Mouse (Mus musculus): ENCODE results near the gene Glcci1.

Gene Glcci1

DNA sequence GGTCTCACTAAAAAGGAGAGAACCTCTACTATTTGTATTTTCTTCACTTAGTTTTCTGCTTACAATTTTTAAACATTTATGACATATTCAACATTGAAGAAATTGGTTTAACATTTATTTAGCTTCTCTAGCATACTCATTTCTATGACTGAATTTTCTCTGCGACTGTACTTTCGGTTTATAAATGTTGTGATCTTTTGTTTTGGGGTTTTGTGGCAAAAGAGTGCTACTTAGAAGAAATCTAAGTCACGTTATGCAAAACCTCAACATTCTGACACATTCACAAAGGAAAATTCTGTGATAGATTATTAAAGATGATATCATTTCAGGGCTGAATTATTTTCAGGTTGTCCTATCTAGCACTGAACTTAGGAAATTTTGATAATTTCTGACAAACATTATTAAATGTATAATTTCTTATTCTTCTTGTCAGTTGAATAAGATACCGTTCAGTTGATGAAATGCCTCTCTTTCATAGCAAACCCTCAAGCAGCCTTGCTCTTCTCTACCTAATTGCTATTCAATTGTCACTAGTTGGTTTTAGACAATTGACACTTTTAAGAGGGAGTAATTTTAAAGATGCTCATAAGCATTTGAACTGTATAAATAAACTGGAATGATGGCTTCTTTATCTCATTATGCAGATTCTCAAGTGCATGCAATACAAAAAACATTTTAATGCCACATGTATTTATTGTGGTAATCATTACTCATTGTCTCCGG is 47.6 kb downstream of the Glcci1 start:
- DNase-seq, result no peak

DNA sequence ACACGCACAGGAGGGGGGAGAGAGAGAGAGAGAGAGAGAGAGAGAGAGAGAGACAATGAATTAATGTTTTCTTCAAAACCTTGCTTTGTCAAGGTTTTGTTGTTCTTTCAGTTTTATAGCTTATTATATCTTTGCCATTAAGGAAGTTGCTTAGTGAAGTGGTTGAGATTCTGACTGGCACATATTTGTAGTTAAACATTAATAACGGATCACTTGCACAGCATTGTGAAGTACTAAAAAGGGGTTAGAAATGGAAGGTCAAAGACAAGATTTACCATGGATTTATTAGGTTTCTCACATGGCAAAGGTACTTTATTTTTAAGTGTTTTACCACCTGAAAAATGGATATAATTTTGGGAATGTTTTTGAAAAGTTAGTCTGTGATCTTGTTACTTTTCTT is 51.3 kb downstream of the Glcci1 start:
- no peak for DNase-seq

DNA sequence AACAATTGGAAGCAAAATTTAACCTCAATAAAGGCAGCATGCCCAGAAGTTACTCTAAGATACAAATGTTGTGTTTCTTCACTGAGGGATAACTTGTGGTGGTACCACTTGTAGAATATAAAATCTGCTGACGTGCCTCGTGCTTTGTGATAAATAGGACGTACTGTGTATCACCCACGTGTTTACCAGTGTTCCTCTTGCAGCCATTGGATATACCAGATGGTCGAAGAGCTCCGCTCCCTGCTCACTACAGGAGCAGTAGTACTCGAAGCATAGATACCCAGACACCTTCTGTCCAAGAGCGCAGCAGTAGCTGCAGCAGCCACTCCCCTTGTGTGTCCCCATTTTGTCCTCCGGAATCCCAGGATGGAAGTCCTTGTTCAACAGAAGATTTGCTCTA is 73.0 kb downstream of the Glcci1 start:
- no peak for DNase-seq

DNA sequence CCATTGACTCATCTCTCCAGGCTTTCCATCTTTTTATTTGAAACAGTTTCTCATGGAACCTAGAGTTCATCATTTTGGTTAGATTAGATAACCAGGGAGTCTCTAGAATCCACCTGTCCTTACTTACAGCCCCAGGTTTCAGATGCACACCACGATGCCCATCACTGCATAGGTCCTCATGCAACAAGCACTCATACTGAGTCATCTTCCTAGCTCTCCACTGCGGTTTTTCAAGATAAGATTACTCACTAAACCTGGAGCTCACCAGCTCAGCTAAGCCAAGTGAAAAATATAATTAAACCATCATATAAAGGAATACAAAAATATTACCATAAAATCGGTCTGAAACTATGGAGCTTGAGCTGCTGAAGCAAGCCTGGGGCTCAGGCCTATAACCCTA is 74.5 kb downstream of the Glcci1 start:
- DNase-seq, result no peak

DNA sequence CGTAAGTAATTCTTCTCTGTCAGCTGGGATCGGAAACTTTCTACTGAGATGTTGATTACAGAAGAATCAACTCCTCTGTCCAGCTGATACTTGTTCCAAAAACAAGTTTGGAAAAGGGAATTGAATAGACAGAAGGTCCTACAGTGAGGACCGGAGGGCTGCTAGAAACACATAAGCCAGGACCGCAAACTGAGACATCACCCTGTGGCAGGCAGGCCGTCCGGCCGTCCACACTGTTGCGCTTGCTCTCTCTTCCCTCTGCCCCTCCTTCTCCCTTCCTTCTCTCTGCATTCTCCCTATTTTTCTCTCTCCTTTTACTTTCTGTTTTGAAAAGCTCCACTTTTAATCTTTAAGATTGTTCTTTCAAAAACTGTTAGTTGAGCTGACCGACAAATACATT is 82.3 kb downstream of the Glcci1 start:
- DNase-seq, result peak; percentile 9

DNA sequence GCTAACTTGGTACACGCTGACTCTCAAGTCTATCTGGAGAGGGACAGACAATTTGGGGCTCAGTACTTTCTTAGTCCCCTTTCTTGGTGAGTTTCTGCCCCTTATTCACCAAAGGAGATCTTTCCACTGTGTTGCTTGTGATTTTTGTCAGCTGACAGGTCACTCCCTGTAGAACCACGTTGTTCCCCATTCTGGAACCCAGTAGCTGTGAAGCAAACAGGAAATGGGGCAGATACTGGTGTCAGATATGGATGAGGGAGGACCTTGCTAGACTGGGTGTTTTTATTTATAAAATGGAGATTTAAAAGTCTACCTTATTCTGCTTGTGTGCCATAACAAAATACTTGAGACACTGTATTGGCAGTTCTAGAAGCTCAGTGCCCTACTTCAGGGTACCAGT is 108.0 kb downstream of the Glcci1 start:
- DNase-seq, result no peak

DNA sequence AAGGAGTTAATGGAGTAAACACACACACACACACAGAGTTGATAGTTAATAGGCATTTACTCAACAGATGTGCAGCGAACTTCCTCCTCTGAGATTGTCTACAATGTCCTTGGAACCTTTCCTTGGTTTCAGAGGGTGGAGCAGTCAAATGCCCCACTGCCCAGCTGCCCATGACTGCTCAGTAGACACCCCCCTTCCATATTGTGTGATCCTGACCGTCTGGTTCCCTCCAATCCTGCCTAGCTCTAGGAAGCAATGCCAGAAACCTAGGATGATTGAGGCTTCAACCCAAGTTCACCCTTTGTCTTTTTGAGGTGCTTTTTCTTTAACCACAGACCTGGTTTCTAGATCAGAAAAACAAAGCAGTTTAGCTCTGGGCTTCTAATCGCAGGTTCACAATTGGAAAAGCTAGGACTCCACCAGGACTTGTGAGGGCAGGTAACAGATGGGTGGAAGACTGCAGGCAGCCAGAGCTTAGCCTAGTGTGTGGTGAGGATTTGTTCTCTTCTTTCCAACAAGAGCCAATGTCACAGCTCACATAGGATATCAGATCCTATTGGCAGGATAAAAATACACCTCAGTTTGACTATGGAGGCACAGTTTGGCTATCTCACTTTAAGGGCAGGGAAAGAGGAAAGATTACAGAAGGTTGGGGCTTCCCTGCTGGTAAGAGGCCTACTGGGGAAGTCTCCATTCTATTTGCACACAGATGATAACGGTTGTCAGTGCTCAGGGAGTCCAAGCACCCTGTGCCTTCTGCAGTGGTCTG is 110.4 kb downstream of the Glcci1 start:
- DNase-seq, result no peak

DNA sequence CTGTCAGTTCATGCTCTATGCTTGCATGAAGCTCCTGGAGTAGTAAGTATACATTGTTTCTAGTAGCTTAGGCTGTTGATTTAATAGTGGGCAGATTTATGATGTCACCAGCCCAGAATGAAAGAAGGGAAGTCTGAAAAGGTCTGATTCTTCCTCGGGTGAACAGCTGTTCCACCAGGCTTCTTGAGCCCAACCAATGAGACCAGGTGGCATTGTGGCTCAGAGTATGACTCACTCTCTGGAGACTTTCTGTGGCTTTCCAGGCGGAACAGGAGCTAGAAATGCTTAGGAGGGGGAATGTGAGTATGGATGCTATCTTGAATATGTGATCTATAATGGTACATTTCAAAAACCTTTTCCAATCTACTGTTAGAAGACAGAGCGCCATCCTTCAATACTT is 113.6 kb downstream of the Glcci1 start:
- no peak for DNase-seq

DNA sequence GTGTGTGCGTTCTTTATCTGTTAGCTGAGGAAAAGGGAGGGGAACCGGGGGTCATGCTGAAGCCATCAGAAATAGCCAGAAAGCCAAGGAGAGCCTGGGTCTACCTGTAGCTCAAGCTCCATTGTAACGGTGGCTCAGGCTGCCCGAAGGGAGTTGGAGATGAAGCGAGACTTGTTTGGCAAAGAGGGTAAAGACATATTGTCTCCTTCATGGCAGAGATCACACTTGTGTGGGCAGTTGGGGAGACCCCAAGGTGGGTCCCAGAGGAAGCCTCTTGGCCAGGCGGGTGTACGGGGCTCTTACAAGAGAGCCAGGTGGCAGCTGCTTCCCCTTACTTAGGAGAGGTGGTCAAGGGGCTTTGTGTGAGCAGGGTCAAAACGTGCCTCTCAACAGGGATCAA is 118.8 kb downstream of the Glcci1 start:
- no peak for DNase-seq

DNA sequence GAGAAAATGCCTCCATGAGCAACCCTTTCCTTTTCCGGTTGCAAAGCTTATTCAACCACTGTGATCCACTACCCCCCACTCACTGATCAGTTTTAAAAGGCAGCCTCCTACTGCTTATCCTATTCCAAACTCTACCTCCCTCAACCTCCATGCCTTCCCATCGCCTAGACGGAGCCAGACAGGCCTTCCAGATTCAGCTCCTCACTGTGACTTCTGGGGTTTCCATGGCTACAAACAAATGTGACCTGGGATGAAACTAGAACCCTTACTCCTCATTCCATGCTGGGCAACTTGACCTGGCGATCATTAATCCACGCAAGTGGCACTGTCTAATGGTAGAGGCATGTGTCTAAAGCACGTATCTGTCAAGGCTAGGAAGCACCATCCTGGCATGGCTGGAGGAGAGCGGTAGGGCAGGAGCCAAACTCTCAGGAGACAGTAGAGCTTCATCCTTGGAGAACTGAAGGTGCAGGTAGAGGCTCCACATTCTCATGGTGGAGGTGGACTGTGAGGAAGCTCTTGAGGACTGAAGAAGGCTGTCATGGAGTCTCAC is 119.4 kb downstream of the Glcci1 start:
- no peak for DNase-seq

DNA sequence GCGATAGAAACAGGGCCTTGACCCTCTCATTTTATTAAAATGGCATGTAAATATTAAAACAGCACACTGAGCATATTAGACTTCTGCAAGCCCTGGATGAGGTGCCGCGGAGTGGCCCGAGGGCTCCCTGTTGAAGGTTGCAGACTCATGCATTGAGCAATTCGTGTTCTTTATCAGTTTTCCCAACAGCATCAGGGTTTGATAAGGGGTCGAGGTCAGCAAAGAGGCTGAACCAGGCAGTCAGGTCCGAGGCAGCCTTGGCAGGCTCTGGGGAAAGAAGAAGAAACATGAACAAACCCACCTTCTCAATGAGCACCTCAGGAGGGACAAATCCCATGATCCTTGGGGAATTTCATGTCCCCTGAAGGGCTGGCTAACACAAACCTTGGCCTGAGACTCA is 121.1 kb downstream of the Glcci1 start:
- DNase-seq, result no peak

DNA sequence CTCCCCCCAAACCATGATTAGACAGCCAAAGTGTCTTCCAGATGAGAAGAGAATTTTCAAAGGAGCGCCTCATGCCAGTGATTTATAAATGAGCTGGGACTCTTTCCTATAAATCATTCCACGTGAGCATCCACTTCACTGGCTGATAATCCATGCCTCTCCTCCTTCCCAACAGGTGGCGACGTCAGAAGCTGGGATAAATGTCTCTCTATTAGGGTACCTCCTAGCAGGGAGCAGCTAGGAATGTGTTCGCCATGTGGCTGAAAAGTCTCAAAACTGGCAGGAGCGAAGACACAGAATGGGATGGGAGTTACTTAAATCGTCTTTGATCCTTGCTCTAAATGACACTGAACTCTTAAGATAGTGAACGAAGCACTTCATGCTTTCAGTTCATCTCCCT is 122.0 kb downstream of the Glcci1 start:
- no peak for DNase-seq

DNA sequence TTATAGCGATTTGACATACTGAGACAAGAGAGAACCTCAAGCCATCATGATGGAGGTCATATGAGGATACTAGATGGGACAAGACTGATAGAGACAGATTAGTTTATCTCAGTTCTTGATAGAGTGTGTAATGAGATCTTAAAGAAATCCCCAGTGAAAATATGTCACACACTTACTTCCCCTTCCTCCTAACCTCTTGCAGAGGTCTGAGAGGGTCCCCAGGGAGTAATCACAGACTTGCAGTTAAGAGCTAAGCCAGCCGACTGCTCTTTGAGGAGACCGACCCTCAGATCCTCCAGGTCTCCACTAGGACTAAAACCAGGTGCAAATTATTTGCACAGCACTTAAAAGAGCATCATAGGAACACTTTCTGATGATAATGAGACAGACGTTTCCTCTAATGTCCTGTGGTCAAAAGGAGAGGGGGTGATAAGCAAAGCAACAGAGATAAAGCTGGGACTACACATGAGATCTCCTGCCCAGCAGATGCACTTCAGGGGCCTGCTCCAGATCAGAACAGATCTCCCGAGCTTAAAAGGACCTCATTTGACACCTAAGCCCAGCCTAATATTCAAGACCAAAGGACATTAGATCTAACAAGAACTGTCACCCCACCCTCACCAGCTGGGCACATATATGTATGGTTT is 122.7 kb downstream of the Glcci1 start:
- DNase-seq, result no peak

DNA sequence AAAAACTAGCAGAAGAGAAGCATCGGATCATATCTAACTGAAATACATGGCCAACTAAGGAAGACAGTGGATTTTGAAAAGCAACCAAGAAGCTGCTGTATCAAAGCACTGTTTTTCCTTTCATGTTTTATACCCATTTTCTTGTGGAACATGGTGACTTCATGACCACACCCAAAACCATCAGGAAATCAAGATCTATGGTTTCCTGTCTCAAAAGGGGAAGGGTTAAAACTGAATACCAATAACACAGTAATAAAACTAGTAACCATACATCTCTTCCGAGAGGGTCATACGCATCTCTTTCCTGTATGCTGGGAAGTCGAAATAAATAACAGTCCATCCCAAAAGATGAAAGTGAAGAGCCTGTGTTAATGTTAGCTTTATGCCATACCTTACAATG is 123.3 kb downstream of the Glcci1 start:
- no peak for DNase-seq

DNA sequence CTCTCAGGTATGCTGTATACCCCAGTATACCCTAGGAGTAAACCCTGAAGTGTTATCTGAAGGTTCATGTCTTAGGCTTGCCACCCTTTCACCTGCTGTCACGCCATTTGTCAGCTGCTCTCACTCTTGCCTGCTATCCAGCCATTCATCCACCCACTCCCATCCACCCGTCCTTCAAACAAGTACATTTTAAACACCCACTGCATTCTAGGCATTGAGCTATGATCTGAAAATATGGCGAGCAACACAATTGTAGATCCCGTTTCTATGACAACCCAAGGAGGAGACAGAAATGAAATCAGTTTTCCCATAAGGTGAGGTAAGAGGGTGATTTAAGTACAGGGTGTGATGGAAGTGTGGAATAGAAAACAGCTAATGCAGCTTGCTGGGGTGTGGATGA is 128.7 kb downstream of the Glcci1 start:
- no peak for DNase-seq

DNA sequence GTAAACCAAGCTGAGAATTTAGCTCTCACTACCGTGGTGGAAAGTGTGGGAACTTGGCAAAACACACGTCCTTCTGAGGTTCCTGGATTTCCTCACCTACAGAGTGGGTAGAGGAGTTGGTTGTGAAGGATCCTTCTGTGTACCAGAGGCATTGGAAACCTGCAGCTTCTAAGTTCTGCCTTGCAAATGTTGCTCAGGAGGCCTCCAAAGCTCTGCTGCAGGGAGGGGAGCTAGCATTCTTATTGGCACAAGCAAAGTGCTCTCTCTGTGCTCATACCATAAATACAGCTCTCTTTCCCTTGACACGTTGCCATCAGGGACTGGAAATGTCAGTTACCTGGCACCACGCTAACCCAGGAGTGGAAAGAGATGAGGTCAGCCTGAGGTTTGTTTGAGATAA is 129.5 kb downstream of the Glcci1 start:
- no peak for DNase-seq

DNA sequence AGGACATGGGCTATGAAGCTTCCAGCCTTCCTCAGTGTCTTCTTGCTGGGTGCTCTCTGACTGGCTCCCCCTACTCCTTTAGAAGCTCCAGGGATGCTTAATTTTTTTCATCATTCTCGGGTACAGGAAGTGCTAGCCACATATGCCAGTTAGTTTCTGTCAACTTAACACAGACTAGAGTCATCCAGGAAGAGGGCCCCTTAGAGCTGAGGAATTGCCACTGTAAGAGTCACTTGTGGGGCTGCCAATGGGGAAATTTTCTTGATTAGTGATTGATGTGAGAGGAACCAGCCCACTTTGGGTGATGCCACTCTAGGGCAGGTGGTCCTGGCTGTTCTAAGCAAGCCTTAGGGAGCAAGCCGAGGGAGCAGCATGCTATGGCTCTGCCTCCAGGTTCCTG is 130.1 kb downstream of the Glcci1 start:
- DNase-seq, result no peak

DNA sequence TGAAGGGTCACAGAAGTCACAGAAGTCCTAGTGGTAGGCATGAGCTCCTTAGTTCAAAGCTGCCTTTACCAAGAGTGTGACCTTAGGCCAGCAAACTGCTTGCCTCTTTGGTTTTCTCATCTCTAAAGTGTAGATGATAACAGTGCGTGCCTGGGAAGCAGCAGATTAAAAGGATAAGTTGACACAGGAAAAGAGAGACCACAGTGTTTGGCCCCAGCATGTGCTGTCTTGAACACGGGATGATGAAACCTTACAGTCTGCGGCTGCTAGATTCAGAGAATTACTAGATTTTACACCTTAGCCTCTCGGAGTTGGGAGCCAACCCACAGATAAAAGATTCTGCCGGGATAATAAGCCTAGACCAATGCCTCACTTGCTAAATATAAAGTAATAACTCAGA is 131.5 kb downstream of the Glcci1 start:
- DNase-seq, result no peak

DNA sequence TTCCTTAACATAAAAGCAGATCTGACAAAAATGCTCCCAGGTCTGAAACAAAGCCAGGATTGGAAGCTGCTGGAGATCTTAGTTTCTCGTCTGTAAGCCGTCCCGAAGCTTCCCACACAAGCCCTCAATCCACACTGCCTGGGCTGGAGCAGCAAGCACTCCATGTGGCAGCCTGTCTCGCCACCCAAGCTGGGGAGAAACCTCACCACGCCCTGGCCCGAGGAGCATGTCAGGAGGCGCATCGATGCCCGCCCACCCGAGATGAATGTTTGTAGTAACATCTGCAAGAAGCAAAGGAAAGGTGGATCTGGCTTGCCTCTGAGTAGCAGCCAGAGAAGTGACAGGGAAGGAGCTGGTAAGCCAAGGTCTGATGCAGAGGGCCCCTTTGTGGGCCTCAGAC is 135.3 kb downstream of the Glcci1 start:
- no peak for DNase-seq

DNA sequence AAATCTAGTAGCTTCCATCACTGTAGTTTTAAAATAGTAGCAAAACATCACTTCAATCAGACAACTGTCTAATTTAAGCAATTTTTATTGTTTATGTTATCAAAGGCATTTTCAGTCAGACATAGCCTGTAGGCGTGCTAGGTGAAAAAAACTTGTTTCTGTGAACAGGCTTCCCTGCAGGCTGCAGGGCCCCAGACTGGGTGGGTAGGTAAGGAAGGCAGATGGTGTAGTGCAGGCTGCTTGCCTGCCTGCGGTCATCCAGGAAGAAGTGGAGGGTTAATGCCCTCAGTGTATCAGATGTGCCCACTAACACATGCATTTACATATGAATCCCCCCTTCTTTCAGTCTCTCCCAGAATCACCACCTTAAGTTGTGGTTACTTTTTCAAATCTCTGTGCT is 136.3 kb downstream of the Glcci1 start:
- DNase-seq, result no peak

Data from kidney, postnatal 14 days (tissue).